Mouse (Mus musculus) heart, postnatal 0 days (tissue): Measurements from ENCODE around the gene Xylt1.

Source experiments
- CTCF ChIP-seq: IDR thresholded peaks from 2 replicates; pipeline ENCODE4 v1.5.1; 2016; ENCODE audit warnings: antibody characterized with exemption, control low read depth, low read depth
- EP300 ChIP-seq: IDR thresholded peaks from 2 replicates; pipeline ENCODE4 v1.6.1; 2016; ENCODE audit warnings: antibody characterized with exemption, low read depth

- no peak for TF ChIP-seq CTCF
- TF ChIP-seq EP300, result no peak
These were observed 140.6 kb downstream of the Xylt1 start for GRCm38 (mm10) chr7:117521369-117521768.
